Mouse (Mus musculus): ENCODE measurements around the gene Trio. TPM values are rescaled to one million over a fixed set of nuclear protein-coding genes. Genes with fewer than 3 reads are reported as not detected.

Gene Trio
- polyA plus RNA-seq, 1 experiment from 2014 or later, result 45.3 TPM

DNA sequence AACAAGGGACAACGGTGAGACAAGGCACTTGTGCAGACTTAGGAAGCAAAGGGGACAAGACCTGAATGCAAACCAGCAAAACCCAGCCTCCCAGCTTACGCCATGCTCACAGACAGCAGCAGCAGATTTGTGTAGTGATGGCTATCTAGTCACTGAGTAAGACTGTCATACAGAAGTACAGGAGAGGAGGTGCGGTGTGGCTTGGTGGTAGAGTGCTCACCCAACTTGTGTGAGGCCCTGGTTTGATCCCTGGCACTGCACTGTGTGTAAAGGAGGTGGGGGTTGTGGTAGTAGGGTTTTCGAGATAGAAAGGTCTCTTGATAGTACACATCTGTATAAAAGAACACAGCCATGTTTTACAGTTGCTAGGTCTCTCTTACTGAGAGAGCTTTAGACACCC, 198.8 kb downstream of the Trio start:
- Histone ChIP-seq H3K4me2 (replicated peaks) (no peak overlapping the region), H3K4me3 (replicated peaks) (no peak overlapping the region), H3K36me3 (peaks cover 81% of the 10 kb centered on the region), H3K9me3 (replicated peaks) (no peaks in the 10 kb centered on the region), H3K27ac (replicated peaks) (no peak overlapping the region), H3K27me3 (no peaks in the 10 kb centered on the region), H3K4me1 (no peaks in the 10 kb centered on the region), H3K9ac (no peak overlapping the region)
- 93% methylated on average over 4 of the region's 4 CpGs for WGBS
- ATAC-seq (ENCODE audit: insufficient number of reproducible peaks, low FRiP score, low TSS enrichment, low read depth), result no peak

DNA sequence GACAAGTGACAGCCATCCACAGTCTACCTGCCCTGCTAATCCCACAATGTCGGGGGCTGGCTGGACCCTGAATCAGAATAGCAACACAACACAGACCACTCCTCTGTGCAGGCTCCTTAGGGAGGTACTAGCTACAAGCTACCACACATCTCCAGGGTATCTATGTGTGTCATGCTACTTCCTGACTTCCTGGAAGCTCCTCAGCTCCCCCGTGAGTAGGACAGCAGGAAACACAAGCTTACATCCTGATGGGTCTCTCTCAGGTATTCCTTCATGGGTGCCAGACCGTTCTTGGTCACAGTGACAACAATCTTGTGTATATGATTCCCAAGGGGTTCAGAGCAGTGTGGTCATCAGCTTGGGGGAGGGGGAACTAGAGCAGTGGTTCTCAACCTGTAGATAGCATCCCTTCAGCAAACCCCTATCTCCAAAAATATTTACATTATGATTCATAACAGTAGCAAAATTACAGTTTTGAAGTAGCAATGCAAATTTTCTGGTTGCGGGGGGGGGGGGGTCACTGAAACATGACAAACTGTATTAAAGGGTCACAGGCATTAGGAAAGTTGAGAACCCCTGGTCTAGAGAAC, 199.5 kb downstream of the Trio start:
- Histone ChIP-seq H3K4me3 (replicated peaks) (no peak overlapping the region), H3K9me3 (replicated peaks) (no peaks in the 10 kb centered on the region), H3K9ac (no peak overlapping the region), H3K36me3 (peaks cover 74% of the 10 kb centered on the region), H3K4me2 (replicated peaks) (no peak overlapping the region), H3K27ac (replicated peaks) (no peak overlapping the region), H3K4me1 (no peaks in the 10 kb centered on the region), H3K27me3 (no peaks in the 10 kb centered on the region)
- WGBS, result 87% methylated on average over 4 of the region's 4 CpGs
- ATAC-seq (ENCODE audit: insufficient number of reproducible peaks, low FRiP score, low TSS enrichment, low read depth), result no peak

DNA sequence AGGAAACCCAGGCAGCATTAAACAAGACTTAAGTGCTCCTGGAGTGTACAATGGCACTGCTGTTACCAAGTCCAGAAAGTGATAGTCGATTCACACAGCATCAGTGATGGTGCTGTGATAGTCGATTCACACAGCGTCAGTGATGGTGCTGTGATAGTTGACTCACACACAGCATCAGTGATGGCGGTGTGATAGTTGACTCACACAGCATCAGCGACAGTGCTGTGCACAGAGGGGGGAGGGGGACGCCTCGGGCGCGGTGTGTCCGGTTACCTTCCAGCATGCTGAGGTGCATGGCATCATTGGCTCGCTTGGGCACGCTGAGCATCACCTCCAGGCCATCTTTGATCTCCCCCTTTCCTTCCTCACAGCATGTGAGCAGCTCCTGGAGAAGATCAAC, 200.3 kb downstream of the Trio start:
- 87% methylated on average over 12 of the region's 12 CpGs for WGBS

DNA sequence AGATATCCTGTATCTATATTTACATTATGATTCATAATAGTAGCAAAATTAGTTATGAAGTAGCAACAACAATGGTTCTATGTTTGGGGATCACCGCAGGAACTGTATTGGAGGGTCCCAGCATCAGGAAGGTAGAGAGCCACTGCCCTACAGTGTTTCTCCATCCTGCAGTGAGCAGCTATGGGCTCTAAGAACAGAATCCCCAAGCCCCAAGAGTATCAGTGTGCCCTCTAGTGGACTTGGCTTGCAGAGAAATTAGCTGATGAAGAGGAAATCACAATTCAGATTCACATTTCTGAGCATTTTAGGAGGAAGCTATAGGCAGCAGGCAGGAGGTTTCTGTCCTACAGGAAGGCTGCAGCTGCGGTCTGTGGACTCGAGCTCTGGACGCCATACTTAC, 202.1 kb downstream of the Trio start:
- WGBS, result 82% methylated on average over 4 of the region's 4 CpGs
- ATAC-seq (ENCODE audit: insufficient number of reproducible peaks, low FRiP score, low TSS enrichment, low read depth), result no peak
- no peaks in the 10 kb centered on the region for H3K4me1 ChIP-seq
- no peak overlapping the region for H3K27ac ChIP-seq (replicated peaks)
- H3K9ac ChIP-seq, result no peak overlapping the region
- H3K27me3 ChIP-seq, result no peaks in the 10 kb centered on the region
- no peak overlapping the region for H3K4me3 ChIP-seq (replicated peaks)
- H3K36me3 ChIP-seq, result peaks cover 67% of the 10 kb centered on the region
- H3K9me3 ChIP-seq (replicated peaks), result no peaks in the 10 kb centered on the region
- no peak overlapping the region for H3K4me2 ChIP-seq (replicated peaks)

More for the DNA sequence above, 200.3 kb downstream of the Trio start:
- peaks cover 66% of the 10 kb centered on the region for H3K36me3 ChIP-seq
- no peak for ATAC-seq (ENCODE audit: insufficient number of reproducible peaks, low FRiP score, low TSS enrichment, low read depth)
- no peak overlapping the region for H3K4me3 ChIP-seq (replicated peaks)
- no peak overlapping the region for H3K4me2 ChIP-seq (replicated peaks)
- no peaks in the 10 kb centered on the region for H3K27me3 ChIP-seq
- H3K9ac ChIP-seq, result no peak overlapping the region
- no peaks in the 10 kb centered on the region for H3K4me1 ChIP-seq
- no peaks in the 10 kb centered on the region for H3K9me3 ChIP-seq (replicated peaks)
- no peak overlapping the region for H3K27ac ChIP-seq (replicated peaks)

DNA sequence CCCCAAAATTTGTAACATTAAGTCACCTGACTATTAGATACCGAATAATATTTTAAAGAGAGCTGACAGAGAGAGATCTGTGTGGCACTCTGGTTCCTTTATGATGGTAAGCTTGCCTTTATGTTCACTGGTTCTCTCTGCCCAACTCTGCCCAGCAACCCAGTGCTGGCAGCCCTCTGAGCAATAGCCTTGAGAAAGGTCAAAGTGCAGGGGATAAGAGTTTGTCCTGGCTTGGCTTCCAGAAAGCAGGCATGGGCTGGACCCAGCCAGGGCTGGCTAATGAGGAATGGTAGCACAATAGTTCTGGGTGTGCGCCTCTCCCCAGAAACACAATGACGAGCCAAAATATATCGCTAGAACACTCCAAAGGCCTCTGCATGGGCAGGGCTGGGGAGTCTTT, 203.2 kb downstream of the Trio start:
- H3K9ac ChIP-seq, result no peak overlapping the region
- no peaks in the 10 kb centered on the region for H3K4me1 ChIP-seq
- H3K27me3 ChIP-seq, result no peaks in the 10 kb centered on the region
- no peak overlapping the region for H3K4me2 ChIP-seq (replicated peaks)
- no peak overlapping the region for H3K27ac ChIP-seq (replicated peaks)
- no peaks in the 10 kb centered on the region for H3K9me3 ChIP-seq (replicated peaks)
- H3K36me3 ChIP-seq, result peaks cover 67% of the 10 kb centered on the region
- WGBS, result 92% methylated on average over 4 of the region's 4 CpGs
- H3K4me3 ChIP-seq (replicated peaks), result no peak overlapping the region
- ATAC-seq (ENCODE audit: insufficient number of reproducible peaks, low FRiP score, low TSS enrichment, low read depth), result no peak

DNA sequence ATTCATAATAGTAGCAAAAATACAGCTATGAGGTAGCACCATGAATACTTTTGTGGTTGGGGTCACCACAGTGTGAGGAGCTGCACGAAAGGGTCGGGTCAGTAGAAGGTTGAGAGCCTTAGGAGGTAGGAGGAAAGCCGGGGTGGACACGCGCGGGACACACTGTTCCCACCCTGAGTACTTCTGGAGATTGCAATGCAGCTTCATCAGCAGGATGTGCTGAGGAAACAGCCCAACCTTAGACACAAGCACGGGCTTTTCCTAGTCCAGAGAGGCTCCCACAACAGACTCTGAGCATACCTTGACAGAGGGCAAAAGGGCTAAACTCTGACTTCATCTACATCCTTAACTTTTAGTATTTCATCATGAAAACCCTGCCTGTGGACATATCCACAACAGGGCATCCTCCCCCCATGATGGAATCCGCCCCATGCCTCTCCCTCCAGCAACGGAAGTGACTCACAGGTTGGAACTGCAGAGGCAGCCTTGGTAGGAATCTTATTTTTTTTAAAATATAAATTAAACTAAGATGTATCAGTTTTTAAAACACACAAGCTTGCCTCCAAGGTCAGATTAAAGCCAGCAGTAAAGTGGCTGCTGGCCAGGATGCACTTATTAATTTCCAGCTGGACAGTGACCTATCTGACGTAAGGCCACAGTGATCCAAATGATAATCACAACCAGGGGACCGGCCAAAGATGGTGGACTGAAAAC, 203.8 kb downstream of the Trio start:
- 83% methylated on average over 11 of the region's 11 CpGs for WGBS
- ATAC-seq (ENCODE audit: insufficient number of reproducible peaks, low FRiP score, low TSS enrichment, low read depth), result no peak
- Histone ChIP-seq H3K9ac (no peak overlapping the region), H3K4me2 (replicated peaks) (no peak overlapping the region), H3K4me1 (no peaks in the 10 kb centered on the region), H3K4me3 (replicated peaks) (no peak overlapping the region), H3K36me3 (peaks cover 63% of the 10 kb centered on the region), H3K27me3 (no peaks in the 10 kb centered on the region), H3K27ac (replicated peaks) (no peak overlapping the region), H3K9me3 (replicated peaks) (no peaks in the 10 kb centered on the region)

DNA sequence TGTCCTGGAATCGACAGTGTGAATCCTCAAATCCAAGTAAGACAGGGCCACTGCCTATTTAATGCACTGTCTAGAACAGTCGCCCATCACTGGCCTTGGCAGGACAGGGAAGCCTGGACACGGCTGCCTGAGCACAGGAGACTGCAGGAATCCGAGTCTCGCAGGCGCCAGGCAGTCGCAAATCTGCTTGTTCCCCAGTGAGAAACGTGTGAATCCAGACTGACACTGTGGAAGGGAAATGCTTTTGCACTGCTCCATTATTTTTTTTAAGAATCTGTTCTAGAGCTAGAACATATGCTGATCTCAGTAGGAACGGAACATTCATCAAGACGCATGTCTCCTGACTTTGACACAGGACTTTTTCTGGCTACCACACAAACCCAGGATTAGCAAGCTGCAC, 208.6 kb downstream of the Trio start:
- H3K4me1 ChIP-seq, result peaks cover 19% of the 10 kb centered on the region
- H3K9me3 ChIP-seq (replicated peaks), result no peaks in the 10 kb centered on the region
- H3K27me3 ChIP-seq, result no peaks in the 10 kb centered on the region
- H3K4me2 ChIP-seq (replicated peaks), result no peak overlapping the region
- H3K4me3 ChIP-seq (replicated peaks), result no peak overlapping the region
- ATAC-seq (ENCODE audit: insufficient number of reproducible peaks, low FRiP score, low TSS enrichment, low read depth), result no peak
- WGBS, result 77% methylated on average over 10 of the region's 10 CpGs
- no peak overlapping the region for H3K27ac ChIP-seq (replicated peaks)
- H3K36me3 ChIP-seq, result peaks cover 41% of the 10 kb centered on the region
- H3K9ac ChIP-seq, result no peak overlapping the region

DNA sequence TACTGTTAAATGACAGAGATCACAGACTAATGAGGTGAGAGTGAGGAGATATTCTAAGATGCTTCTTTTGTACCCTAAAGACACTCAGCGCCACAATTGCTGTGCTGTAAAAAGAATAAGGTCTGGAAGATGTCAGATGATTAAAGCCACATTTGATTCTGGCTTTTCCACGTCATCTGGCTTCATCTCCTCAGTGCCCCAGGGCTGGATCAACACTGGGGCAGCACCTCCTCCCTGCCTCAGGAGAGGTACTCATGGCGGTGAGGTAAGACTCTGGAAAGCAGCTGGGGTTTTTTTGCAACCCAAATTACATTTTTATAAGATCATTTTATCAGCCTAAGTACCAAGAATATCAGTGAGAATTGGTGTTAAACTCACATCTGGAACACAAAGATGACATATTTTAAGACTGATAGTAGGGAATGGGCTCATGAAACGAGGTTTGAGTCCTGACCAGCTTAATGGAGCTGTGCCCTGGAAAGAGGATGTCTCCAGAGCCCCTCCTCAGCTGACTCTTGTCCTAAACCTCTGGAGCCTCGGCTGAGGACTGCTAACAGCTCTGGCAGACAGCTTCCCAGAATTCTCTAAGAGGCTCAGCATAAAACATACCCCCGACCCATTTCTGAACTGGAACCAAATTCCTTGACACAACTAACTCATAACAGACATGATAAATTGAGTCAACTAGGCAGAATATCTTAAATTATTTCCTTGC, 210.8 kb downstream of the Trio start:
- no peaks in the 10 kb centered on the region for H3K9me3 ChIP-seq (replicated peaks)
- H3K4me1 ChIP-seq, result peaks cover 35% of the 10 kb centered on the region
- no peaks in the 10 kb centered on the region for H3K27me3 ChIP-seq
- peaks cover 42% of the 10 kb centered on the region for H3K36me3 ChIP-seq
- peak; percentile 69; the same call in 1 of the 2 replicates for ATAC-seq (ENCODE audit: insufficient number of reproducible peaks, low FRiP score, low TSS enrichment, low read depth)
- no peak overlapping the region for H3K4me2 ChIP-seq (replicated peaks)
- 23% methylated on average over 6 of the region's 6 CpGs for WGBS
- no peak overlapping the region for H3K9ac ChIP-seq
- H3K27ac ChIP-seq (replicated peaks), result peak overlapping the region; percentile 75
- H3K4me3 ChIP-seq (replicated peaks), result no peak overlapping the region

DNA sequence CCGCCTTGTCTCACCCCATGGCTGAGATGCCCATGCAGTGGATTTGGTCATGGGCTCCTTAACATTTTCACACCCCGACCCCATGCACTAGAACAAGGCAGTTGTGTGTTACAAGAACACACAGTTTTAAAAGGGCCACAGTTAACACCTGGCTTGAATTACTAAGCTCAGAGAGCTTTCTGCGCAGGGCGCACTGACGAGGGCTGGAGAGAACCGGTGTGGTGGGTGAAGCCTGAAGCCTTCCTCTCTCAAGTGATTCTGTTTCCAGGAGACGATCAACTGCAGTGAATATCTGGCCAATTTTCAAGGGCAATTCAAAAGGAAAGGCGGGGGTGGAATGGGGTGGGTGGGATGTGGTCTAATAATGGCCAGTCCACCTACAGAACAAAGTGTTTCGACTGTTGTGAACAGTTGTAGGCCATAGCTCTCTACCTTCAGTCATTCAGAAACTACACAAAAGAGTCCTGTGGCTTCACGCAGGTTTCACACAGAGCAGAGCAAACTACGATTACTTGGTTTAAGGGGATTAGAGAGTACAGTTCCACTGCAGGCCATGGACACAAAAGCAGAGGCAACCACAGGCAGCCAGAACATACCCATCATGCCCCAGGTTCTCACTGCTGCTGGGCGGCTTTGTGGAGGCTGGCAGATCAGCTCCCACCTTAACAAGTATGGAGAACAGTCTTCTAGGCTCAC, 214.7 kb downstream of the Trio start:
- peaks cover 12% of the 10 kb centered on the region for H3K36me3 ChIP-seq
- peaks cover 66% of the 10 kb centered on the region for H3K4me1 ChIP-seq
- H3K9me3 ChIP-seq (replicated peaks), result no peaks in the 10 kb centered on the region
- 47% methylated on average over 12 of the region's 12 CpGs for WGBS
- H3K27me3 ChIP-seq, result no peaks in the 10 kb centered on the region
- H3K9ac ChIP-seq, result no peak overlapping the region
- no peak for ATAC-seq (ENCODE audit: insufficient number of reproducible peaks, low FRiP score, low TSS enrichment, low read depth)
- H3K4me3 ChIP-seq (replicated peaks), result no peak overlapping the region
- H3K4me2 ChIP-seq (replicated peaks), result no peak overlapping the region
- H3K27ac ChIP-seq (replicated peaks), result peak overlapping the region; percentile 79

DNA sequence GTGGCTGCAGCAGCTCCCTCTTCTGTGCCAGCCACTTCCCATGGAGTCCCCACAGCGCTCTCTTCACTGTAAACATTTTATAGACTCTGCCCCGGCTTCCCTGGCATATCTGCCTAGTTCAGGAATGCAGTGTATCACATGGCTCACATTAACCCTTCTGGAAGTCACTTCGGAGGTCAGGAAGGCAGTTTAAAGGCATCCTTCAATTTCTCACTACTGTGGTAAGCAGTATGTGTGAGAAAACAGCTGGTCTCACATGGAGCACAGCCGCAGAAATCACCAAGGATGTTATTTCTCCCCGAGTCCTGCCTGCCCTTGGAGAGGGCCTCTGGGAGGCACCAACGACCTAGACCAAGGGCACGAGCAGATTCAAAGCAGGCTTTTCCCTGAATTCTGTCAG, 215.4 kb downstream of the Trio start:
- no peak overlapping the region for H3K9ac ChIP-seq
- WGBS, result 33% methylated on average over 7 of the region's 7 CpGs
- H3K4me2 ChIP-seq (replicated peaks), result no peak overlapping the region
- no peaks in the 10 kb centered on the region for H3K9me3 ChIP-seq (replicated peaks)
- H3K4me3 ChIP-seq (replicated peaks), result no peak overlapping the region
- peak; percentile 56; the same call in 1 of the 2 replicates for ATAC-seq (ENCODE audit: insufficient number of reproducible peaks, low FRiP score, low TSS enrichment, low read depth)
- peaks cover 16% of the 10 kb centered on the region for H3K36me3 ChIP-seq
- H3K4me1 ChIP-seq, result peaks cover 65% of the 10 kb centered on the region
- H3K27me3 ChIP-seq, result no peaks in the 10 kb centered on the region
- H3K27ac ChIP-seq (replicated peaks), result peak overlapping the region; percentile 79

DNA sequence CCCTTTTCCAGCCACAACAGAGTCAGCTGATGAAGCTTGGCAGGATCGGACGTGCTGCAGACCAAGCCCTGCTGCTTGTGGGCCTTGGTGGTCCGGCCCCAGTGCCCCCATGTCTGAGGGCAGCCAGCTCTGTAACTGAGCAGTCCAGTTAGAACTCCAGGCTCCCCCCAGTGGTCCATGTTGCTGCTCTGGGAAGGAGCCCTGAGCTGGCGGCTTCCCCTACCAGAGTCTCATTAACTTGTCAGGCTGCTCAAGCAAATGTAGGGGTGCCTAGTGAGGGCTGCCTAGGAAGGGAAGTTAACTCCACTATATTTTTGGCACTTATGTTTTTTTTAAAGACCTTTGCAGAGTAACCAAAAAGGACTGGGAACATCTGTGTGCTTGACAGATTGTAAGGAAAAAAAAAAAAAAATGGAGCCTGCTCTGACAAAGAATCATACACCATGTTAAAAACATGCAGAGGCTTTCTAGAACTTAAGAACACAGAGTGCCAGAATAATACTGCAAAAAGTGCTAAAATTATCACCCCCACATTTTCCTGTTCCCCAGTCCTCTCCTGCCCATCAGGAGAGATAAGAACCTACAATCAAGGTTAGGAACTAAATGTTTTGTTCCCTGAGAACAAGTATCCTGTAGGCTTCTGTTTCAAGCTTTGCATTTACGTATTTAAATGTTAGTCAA, 216.9 kb downstream of the Trio start:
- H3K9me3 ChIP-seq (replicated peaks), result no peaks in the 10 kb centered on the region
- WGBS, result 25% methylated on average over 5 of the region's 5 CpGs
- peak; percentile 54; the same call in 1 of the 2 replicates for ATAC-seq (ENCODE audit: insufficient number of reproducible peaks, low FRiP score, low TSS enrichment, low read depth)
- H3K4me2 ChIP-seq (replicated peaks), result no peak overlapping the region
- peaks cover 64% of the 10 kb centered on the region for H3K4me1 ChIP-seq
- no peak overlapping the region for H3K4me3 ChIP-seq (replicated peaks)
- no peak overlapping the region for H3K9ac ChIP-seq
- peak overlapping the region; percentile 59 for H3K27ac ChIP-seq (replicated peaks)
- H3K36me3 ChIP-seq, result peaks cover 26% of the 10 kb centered on the region
- H3K27me3 ChIP-seq, result no peaks in the 10 kb centered on the region

Data from embryonic facial prominence, embryonic 15.5 days (tissue).